Mouse (Mus musculus) mouse trophoblast stem cell (cell line): Measurements from ENCODE around the gene Tldc1.

Experiments used
- in situ Hi-C, 2 experiments: fragments of 300-500 bp; cut with MseI, MboI; formaldehyde crosslinking; loops; 2 replicates in 1 of 2; 3 replicates in 1 of 2; pipeline ENCODE4 v1.15.1; 2025

Tldc1 gene

GRCm38 (mm10) chr8:119778263-119778662 lies at the start of gene Tldc1:
Gene Tldc1 (minus strand): TSS chr8:119778416.
- in situ Hi-C loops = loop anchor here (5.0 kb wide), 1 partner anchor 91 kb away; no protein-coding TSS in a partner anchor

GRCm38 (mm10) chr8:119827721-119828153 lies 49.5 kb upstream of the Tldc1 start:
- in situ Hi-C loops = no loop called here

- in situ Hi-C loops = no loop called here
These were observed 48.8 kb upstream of the Tldc1 start for GRCm38 (mm10) chr8:119826982-119827381.

GRCm38 (mm10) chr8:119825950-119826730 lies 47.9 kb upstream of the Tldc1 start:
- in situ Hi-C loops = no loop called here

- in situ Hi-C loops = no loop called here
These were observed 46.6 kb upstream of the Tldc1 start for GRCm38 (mm10) chr8:119824809-119825273.

- in situ Hi-C loops = no loop called here
These were observed 45.9 kb upstream of the Tldc1 start for GRCm38 (mm10) chr8:119824100-119824499.

GRCm38 (mm10) chr8:119823278-119823677 lies 45.1 kb upstream of the Tldc1 start:
- in situ Hi-C loops = no loop called here

- in situ Hi-C loops = no loop called here
These were observed 43.5 kb upstream of the Tldc1 start for GRCm38 (mm10) chr8:119821691-119822090.

GRCm38 (mm10) chr8:119819976-119820375 lies 41.8 kb upstream of the Tldc1 start:
- in situ Hi-C loops = no loop called here

GRCm38 (mm10) chr8:119819316-119819715 lies 41.1 kb upstream of the Tldc1 start:
- in situ Hi-C loops = no loop called here

- in situ Hi-C loops = no loop called here
These were observed 39.2 kb upstream of the Tldc1 start for GRCm38 (mm10) chr8:119817446-119817845.

- in situ Hi-C loops = no loop called here
These were observed 38.0 kb upstream of the Tldc1 start for GRCm38 (mm10) chr8:119816219-119816618.

- in situ Hi-C loops = no loop called here
These were observed 34.6 kb upstream of the Tldc1 start for GRCm38 (mm10) chr8:119812650-119813431.

- in situ Hi-C loops = no loop called here
These were observed 33.7 kb upstream of the Tldc1 start for GRCm38 (mm10) chr8:119811925-119812324.

GRCm38 (mm10) chr8:119810953-119811499 lies 32.8 kb upstream of the Tldc1 start:
- in situ Hi-C loops = no loop called here

GRCm38 (mm10) chr8:119810127-119810868 lies 32.1 kb upstream of the Tldc1 start:
- in situ Hi-C loops = no loop called here

- in situ Hi-C loops = no loop called here
These were observed 31.4 kb upstream of the Tldc1 start for GRCm38 (mm10) chr8:119809620-119810019.

GRCm38 (mm10) chr8:119807687-119808086 lies 29.5 kb upstream of the Tldc1 start:
- in situ Hi-C loops = no loop called here

- in situ Hi-C loops = no loop called here
These were observed 28.4 kb upstream of the Tldc1 start for GRCm38 (mm10) chr8:119806422-119807263.

- in situ Hi-C loops = no loop called here
These were observed 27.1 kb upstream of the Tldc1 start for GRCm38 (mm10) chr8:119805275-119805674.

GRCm38 (mm10) chr8:119802592-119802991 lies 24.4 kb upstream of the Tldc1 start:
- in situ Hi-C loops = no loop called here
